Mouse (Mus musculus): ENCODE data around the gene Mmd2.

DNA sequence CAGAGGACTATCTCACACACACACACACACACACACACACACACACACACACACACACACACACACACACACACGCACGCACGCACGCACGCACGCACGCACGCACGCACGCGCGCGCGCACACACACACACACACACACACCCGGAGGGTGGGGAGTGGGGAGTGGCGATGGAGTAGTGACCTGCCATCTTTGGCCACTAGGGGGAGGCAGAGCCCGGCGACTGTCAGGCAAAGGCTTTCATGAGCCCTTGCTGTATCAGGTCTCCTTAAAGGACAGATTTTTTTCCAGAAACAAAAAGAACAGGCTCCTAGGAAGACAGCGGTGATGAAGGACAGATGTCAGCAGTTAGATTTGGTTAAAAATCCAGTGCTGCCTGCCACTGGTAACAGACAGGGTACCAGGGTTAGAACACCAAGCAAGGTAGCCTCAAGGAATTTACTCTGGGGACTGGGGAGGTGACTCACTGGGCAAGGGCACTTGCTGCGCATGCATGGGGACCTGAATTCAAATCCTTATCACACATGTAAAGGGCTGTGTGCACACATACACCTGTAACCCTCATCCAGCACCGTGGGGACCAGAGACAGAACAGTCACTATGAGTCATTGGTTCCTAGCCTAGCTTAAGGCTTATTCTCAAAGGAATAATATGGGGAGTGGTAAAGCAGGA, 51.1 kb downstream of the Mmd2 start:
- TF ChIP-seq CTCF (IDR thresholded peaks at IDR 0.05; ENCODE audit: extremely low read depth, insufficient read depth, low read length) (peak; percentile 88), POLR2A (IDR thresholded peaks at IDR 0.05; ENCODE audit: extremely low read depth, insufficient read depth, low read length) (no peak)

Data from cortical plate, adult 2 months (tissue).